Mouse (Mus musculus) hindbrain, embryonic 11.5 days (tissue): ENCODE results near the gene Gm20605. TPM values are rescaled to one million over a fixed set of nuclear protein-coding genes. Genes with fewer than 3 reads are reported as not detected.

ENCODE experiments used
- polyA plus RNA-seq: library from polyadenylated mRNA; unstranded; fragments of >200 nt; fragmentation: Nextera tagmentation; extraction: Ambion mirVana; gene quantifications from 2 replicates; pipeline ENCODE4 v1.2.1, GENCODE M21; 2014

The Gm20605 gene
- polyA plus RNA-seq, 1 experiment from 2014 or later: 5.0 TPM

Other genes with a start within 250 kb of the Gm20605 start
- 0.04 and 0.06 TPM in 2 replicates for gene Zan, start 152.1 kb upstream of the Gm20605 start, polyA plus RNA-seq
- gene Pop7, start 126.7 kb upstream of the Gm20605 start, polyA plus RNA-seq: 55.2 and 60.6 TPM in 2 replicates
- gene Gigyf1, start 110.6 kb upstream of the Gm20605 start, polyA plus RNA-seq: 10.6 and 15.4 TPM in 2 replicates
- gene Epo, start 95.9 kb upstream of the Gm20605 start, polyA plus RNA-seq: 0.38 and 1.1 TPM in 2 replicates
- 475 and 483 TPM in 2 replicates for gene Gnb2, start 95.7 kb upstream of the Gm20605 start, polyA plus RNA-seq
- gene Actl6b, start 75.7 kb upstream of the Gm20605 start, polyA plus RNA-seq: 45.4 and 47.6 TPM in 2 replicates
- gene Tfr2, start 59.3 kb upstream of the Gm20605 start, polyA plus RNA-seq: 2.5 and 2.7 TPM in 2 replicates
- 22.6 and 22.9 TPM in 2 replicates for gene Mospd3, start 28.1 kb upstream of the Gm20605 start, polyA plus RNA-seq
- gene Pcolce, start 15.4 kb upstream of the Gm20605 start, polyA plus RNA-seq: 67.0 and 87.3 TPM in 2 replicates
- gene Fbxo24, start 173 bp upstream of the Gm20605 start, polyA plus RNA-seq: 0.15 and 0.27 TPM in 2 replicates
- 25.9 and 28.5 TPM in 2 replicates for gene Lrch4, start 54 bp upstream of the Gm20605 start, polyA plus RNA-seq
- gene Sap25, start 12.2 kb downstream of the Gm20605 start, polyA plus RNA-seq: 7.1 TPM in 2 replicates
- gene Irs3, start 16.5 kb downstream of the Gm20605 start, polyA plus RNA-seq: 0.22 and 0.38 TPM in 2 replicates
- 13.7 TPM in 2 replicates for gene Agfg2, start 55.6 kb downstream of the Gm20605 start, polyA plus RNA-seq
- 2.9 and 5.3 TPM in 2 replicates for gene Nyap1, start 112.4 kb downstream of the Gm20605 start, polyA plus RNA-seq
- 56.4 and 64.0 TPM in 2 replicates for gene Tsc22d4, start 116.6 kb downstream of the Gm20605 start, polyA plus RNA-seq
- 64.9 and 78.4 TPM in 2 replicates for gene Ppp1r35, start 149.7 kb downstream of the Gm20605 start, polyA plus RNA-seq
- 9.9 and 14.9 TPM in 2 replicates for gene Mepce, start 158.5 kb downstream of the Gm20605 start, polyA plus RNA-seq
- 13.5 and 17.2 TPM in 2 replicates for gene Zcwpw1, start 158.6 kb downstream of the Gm20605 start, polyA plus RNA-seq
- gene Pilra, start 207.1 kb downstream of the Gm20605 start, polyA plus RNA-seq: 0.22 and 0.97 TPM in 2 replicates
- not detected in 2 replicates for gene Pilrb1, start 228.9 kb downstream of the Gm20605 start, polyA plus RNA-seq
- not detected in 2 replicates for gene Pilrb2, start 242.6 kb downstream of the Gm20605 start, polyA plus RNA-seq